Mouse (Mus musculus): ENCODE data around the gene Trappc6b. TPM values are rescaled to one million over a fixed set of nuclear protein-coding genes. Genes with fewer than 3 reads are reported as not detected.

The Trappc6b gene
- total and polyA plus RNA-seq, 3 experiments = 45.9 to 75.3 TPM; not detected in 1

DNA sequence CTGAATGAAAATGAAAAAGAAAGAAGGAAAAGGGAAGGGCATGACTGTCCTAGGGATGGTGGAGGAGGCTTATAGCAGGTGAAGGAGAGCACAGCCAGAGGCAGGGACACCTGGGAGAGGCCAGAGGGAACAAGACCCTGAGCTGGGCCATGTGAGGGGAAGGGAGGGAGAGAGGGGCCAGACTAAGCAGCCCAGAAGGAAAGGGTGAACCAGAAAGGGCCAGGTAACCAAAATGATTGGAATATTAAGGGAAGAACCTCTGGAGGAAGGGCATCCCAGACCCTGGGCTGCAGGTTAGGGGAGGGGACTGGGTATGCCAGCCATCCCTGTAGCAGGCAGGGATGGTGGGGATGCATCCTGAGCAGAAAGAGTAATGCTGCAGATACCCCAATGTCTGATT, 7.3 kb downstream of the Trappc6b start:
- H3K27ac ChIP-seq (ENCODE audit: control insufficient read depth, low read depth, low read length) = peak overlapping the region; percentile 96
- no peak overlapping the region; the same call in 1 of the 2 replicates for H3K9ac ChIP-seq (ENCODE audit: control insufficient read depth, low read depth, low read length, poor library complexity, severe bottlenecking)
- H3K27me3 ChIP-seq (ENCODE audit: control insufficient read depth in 1 of 2, insufficient read depth in 2 of 2, low read length in 2 of 2) = no peaks in the 10 kb centered on the region
- H3K4me1 ChIP-seq (ENCODE audit: control insufficient read depth in 1 of 2, insufficient read depth in 2 of 2, low read length in 2 of 2) = peaks cover 47 to 62% of the 10 kb centered on the region in 2 experiments
- no peak overlapping the region for H3K4me3 ChIP-seq (ENCODE audit: control insufficient read depth in 1 of 2, insufficient read depth in 1 of 2, low read depth in 2 of 2, low read length in 2 of 2)
- no peak for DNase-seq (ENCODE audit: low read depth, low spot score)
- peaks cover 35% of the 10 kb centered on the region for H3K79me2 ChIP-seq (ENCODE audit: control insufficient read depth, insufficient read depth, low read length, poor library complexity)
- TF ChIP-seq GABPA (IDR thresholded peaks at IDR 0.05; ENCODE audit: low read depth, low read length) (no peak), NELFE (IDR thresholded peaks at IDR 0.05; ENCODE audit: low read depth, low read length) (no peak), ZMIZ1 (IDR thresholded peaks at IDR 0.05; ENCODE audit: low read depth, low read length) (no peak), BHLHE40 (IDR thresholded peaks at IDR 0.05; ENCODE audit: borderline replicate concordance, low read depth, low read length) (no peak), USF1 (IDR thresholded peaks at IDR 0.05; ENCODE audit: low read depth, low read length) (no peak)
- peaks cover 7 to 84% of the 10 kb centered on the region in 2 experiments for H3K36me3 ChIP-seq (ENCODE audit: control insufficient read depth in 1 of 2, insufficient read depth in 2 of 2, low read length in 2 of 2)
- H3K9me3 ChIP-seq (replicated peaks; ENCODE audit: insufficient read depth, low read length) = no peaks in the 10 kb centered on the region

DNA sequence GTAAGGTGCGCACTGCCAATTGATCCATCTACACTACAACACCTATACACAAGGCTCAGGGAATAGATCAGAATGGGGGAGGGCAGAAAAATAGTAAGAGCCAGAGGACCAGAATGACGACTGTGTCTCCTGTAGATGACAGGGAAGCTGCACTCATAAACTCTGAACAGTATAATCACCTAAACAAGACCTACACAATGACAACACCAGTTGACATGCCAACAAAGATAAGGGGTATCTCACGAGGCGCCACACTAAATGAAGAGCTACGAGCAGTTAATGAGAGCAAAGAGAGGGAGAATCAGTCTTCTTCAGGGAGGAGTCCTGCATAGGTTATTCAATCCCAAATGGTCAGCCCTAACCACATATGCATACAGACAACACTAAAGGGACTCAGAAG, 8.1 kb downstream of the Trappc6b start:
- peaks cover 13 to 85% of the 10 kb centered on the region in 2 experiments for H3K36me3 ChIP-seq (ENCODE audit: control insufficient read depth in 1 of 2, insufficient read depth in 2 of 2, low read length in 2 of 2)
- no peak overlapping the region for H3K4me3 ChIP-seq (ENCODE audit: control insufficient read depth in 1 of 2, insufficient read depth in 1 of 2, low read depth in 2 of 2, low read length in 2 of 2)
- H3K27me3 ChIP-seq (ENCODE audit: control insufficient read depth in 1 of 2, insufficient read depth in 2 of 2, low read length in 2 of 2) = no peaks in the 10 kb centered on the region
- H3K9me3 ChIP-seq (replicated peaks; ENCODE audit: insufficient read depth, low read length) = no peaks in the 10 kb centered on the region
- peak; percentile 91 for TF ChIP-seq GATA1 (IDR thresholded peaks at IDR 0.05; ENCODE audit: low read depth, low read length)
- no peak for TF ChIP-seq RAD21 (IDR thresholded peaks at IDR 0.05; ENCODE audit: low read depth, low read length)
- peak; percentile 78 to 83 for TF ChIP-seq EP300 (IDR thresholded peaks at IDR 0.05; ENCODE audit: low read depth in 1 of 2, low read length in 2 of 2)
- TF ChIP-seq TAL1 (IDR thresholded peaks at IDR 0.05; ENCODE audit: low read length) = peak; percentile 34
- no peak for TF ChIP-seq CHD2 (IDR thresholded peaks at IDR 0.05; ENCODE audit: low read length)
- TF ChIP-seq ZC3H11A (IDR thresholded peaks at IDR 0.05; ENCODE audit: low read depth, low read length) = no peak
- TF ChIP-seq HCFC1 (IDR thresholded peaks at IDR 0.05; ENCODE audit: low read depth, low read length) = 0 out of 2 replicates have a peak, but pooled peaks have one; percentile 34
- TF ChIP-seq POLR2AphosphoS5 (IDR thresholded peaks at IDR 0.05; ENCODE audit: borderline replicate concordance, low read depth, low read length) = no peak
- no peak for TF ChIP-seq MAX (IDR thresholded peaks at IDR 0.05; ENCODE audit: low read length)
- TF ChIP-seq RCOR1 (IDR thresholded peaks at IDR 0.05; ENCODE audit: low read depth, low read length) = peak; percentile 51; the same call in 1 of the 2 replicates
- peak; percentile 71; the same call in 1 of the 2 replicates for TF ChIP-seq MXI1 (IDR thresholded peaks at IDR 0.05; ENCODE audit: low read depth, low read length)
- TF ChIP-seq USF2 (IDR thresholded peaks at IDR 0.05; ENCODE audit: borderline replicate concordance in 1 of 2, insufficient read depth in 1 of 2, low read depth in 1 of 2, low read length in 2 of 2) = no peak
- no peak for TF ChIP-seq JUND (IDR thresholded peaks at IDR 0.05; ENCODE audit: low read depth, low read length)
- no peak for TF ChIP-seq GABPA (IDR thresholded peaks at IDR 0.05; ENCODE audit: low read depth, low read length)
- no peak for TF ChIP-seq MAZ (IDR thresholded peaks at IDR 0.05; ENCODE audit: low read depth, low read length)
- peak; percentile 76; the same call in 1 of the 2 replicates for TF ChIP-seq BHLHE40 (IDR thresholded peaks at IDR 0.05; ENCODE audit: borderline replicate concordance, low read depth, low read length)
- TF ChIP-seq SMC3 (IDR thresholded peaks at IDR 0.05; ENCODE audit: low read depth, low read length) = no peak
- 0 out of 2 replicates have a peak, but pooled peaks have one; percentile 21 for TF ChIP-seq MYC (IDR thresholded peaks at IDR 0.05; ENCODE audit: low read depth, low read length)
- TF ChIP-seq MAFK (IDR thresholded peaks at IDR 0.05; ENCODE audit: borderline replicate concordance, low read depth, low read length) = no peak
- TF ChIP-seq ZNF384 (IDR thresholded peaks at IDR 0.05; ENCODE audit: low read depth, low read length) = no peak
- TF ChIP-seq SIN3A (IDR thresholded peaks at IDR 0.05; ENCODE audit: low read length) = peak; percentile 88
- TF ChIP-seq TCF12 (IDR thresholded peaks at IDR 0.05; ENCODE audit: low read depth, low read length) = peak; percentile 81
- peak; percentile 89 for TF ChIP-seq ETS1 (IDR thresholded peaks at IDR 0.05; ENCODE audit: low read depth, low read length)
- peaks cover 31% of the 10 kb centered on the region for H3K79me2 ChIP-seq (ENCODE audit: control insufficient read depth, insufficient read depth, low read length, poor library complexity)
- peak; percentile 74 for DNase-seq (ENCODE audit: low read depth, low spot score)
- peak overlapping the region; percentile 77 for H3K27ac ChIP-seq (ENCODE audit: control insufficient read depth, low read depth, low read length)
- peaks cover 53 to 61% of the 10 kb centered on the region in 2 experiments for H3K4me1 ChIP-seq (ENCODE audit: control insufficient read depth in 1 of 2, insufficient read depth in 2 of 2, low read length in 2 of 2)
- 0 out of 2 replicates have a peak overlapping the region, but pooled peaks have one; percentile 9 for H3K9ac ChIP-seq (ENCODE audit: control insufficient read depth, low read depth, low read length, poor library complexity, severe bottlenecking)
